Mouse (Mus musculus): Measurements from ENCODE around the gene Sdccag8. TPM values are rescaled to one million over a fixed set of nuclear protein-coding genes. Genes with fewer than 3 reads are reported as not detected.

Sdccag8 gene
- polyA plus RNA-seq, 1 experiment from 2014 or later: 18.7 TPM

DNA sequence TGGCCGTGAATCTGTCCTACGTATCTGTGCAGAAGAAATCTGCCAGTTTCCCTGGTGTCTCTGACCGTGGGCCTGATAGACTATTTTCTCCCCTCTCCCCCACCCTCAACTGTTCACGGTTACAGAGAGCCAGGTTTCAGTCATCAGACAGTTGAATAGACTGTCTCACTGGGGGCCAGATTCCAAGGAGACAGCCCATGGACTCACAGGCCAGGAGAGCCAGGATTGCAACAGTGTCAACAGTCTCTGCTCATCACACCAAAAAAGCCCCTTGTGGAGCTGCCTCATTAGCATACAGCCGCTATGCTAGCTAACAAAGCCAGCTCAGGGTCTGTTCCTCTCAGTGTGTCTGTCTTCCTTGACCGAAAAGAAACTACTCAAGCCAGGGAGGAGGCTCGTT, 179.6 kb downstream of the Sdccag8 start:
- H3K4me2 ChIP-seq (ENCODE audit: low read length): no peak overlapping the region
- no peak for DNase-seq (ENCODE audit: low spot score)
- H3K27ac ChIP-seq (ENCODE audit: low read depth): no peak overlapping the region
- H3K4me3 ChIP-seq (ENCODE audit: low read depth, low read length): no peak overlapping the region
- no peak for ATAC-seq (replicated peaks; ENCODE audit: low FRiP score, low TSS enrichment, low read depth)
- H3K9ac ChIP-seq (ENCODE audit: low read length): no peak overlapping the region
- no peaks in the 10 kb centered on the region for H3K9me3 ChIP-seq (ENCODE audit: control insufficient read depth, low read length)
- peaks cover 18% of the 10 kb centered on the region for H3K4me1 ChIP-seq (replicated peaks; ENCODE audit: control insufficient read depth, insufficient read depth, low read length)
- H3K27me3 ChIP-seq (replicated peaks; ENCODE audit: control insufficient read depth, insufficient read depth, low read length): no peaks in the 10 kb centered on the region
- H3K36me3 ChIP-seq (ENCODE audit: control insufficient read depth, insufficient read depth, low read length): no peaks in the 10 kb centered on the region
- 52% methylated on average over 7 of the region's 7 CpGs for WGBS

DNA sequence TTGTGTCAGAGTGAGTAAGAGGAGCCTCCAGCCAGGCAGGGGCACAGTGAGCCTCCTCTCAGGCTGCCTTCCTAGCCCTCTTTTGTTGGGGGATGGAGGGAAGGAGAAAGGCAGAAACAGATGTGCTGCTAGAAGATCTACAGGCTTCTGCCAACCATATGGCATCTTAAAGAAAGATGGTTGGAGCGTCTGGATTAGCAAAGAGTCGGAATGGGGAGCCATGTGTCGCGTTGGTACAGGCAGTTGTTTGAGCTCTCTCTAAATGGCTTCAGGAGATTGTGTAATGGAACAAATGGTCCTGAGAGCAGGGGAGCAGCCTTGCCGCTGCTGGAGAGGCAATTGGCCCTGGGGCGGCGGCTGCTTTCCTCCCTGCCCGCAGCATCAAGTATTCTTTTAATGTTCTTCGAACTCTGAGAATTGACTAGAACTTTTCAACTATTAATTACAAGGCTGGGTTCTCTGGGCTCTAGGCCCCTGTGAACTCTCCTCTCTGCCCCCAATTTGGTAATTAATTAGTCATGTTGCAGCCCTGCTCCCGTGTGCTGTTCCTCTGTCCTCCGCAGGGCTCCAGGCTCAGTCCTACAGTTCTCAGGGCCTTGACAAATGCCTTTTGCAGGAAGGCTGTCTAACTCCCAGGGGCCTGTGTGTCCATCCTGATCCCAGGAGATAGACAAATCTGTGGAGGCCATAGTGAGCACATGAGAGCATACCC, 180.4 kb downstream of the Sdccag8 start:
- H3K9ac ChIP-seq (ENCODE audit: low read length): no peak overlapping the region
- no peak overlapping the region for H3K4me3 ChIP-seq (ENCODE audit: low read depth, low read length)
- no peak for ATAC-seq (replicated peaks; ENCODE audit: low FRiP score, low TSS enrichment, low read depth)
- H3K4me1 ChIP-seq (replicated peaks; ENCODE audit: control insufficient read depth, insufficient read depth, low read length): peaks cover 21% of the 10 kb centered on the region
- no peak overlapping the region for H3K27ac ChIP-seq (ENCODE audit: low read depth)
- H3K36me3 ChIP-seq (ENCODE audit: control insufficient read depth, insufficient read depth, low read length): no peaks in the 10 kb centered on the region
- H3K27me3 ChIP-seq (replicated peaks; ENCODE audit: control insufficient read depth, insufficient read depth, low read length): no peaks in the 10 kb centered on the region
- DNase-seq (ENCODE audit: low spot score): no peak
- no peaks in the 10 kb centered on the region for H3K9me3 ChIP-seq (ENCODE audit: control insufficient read depth, low read length)
- 47% methylated on average over 11 of the region's 11 CpGs for WGBS
- H3K4me2 ChIP-seq (ENCODE audit: low read length): no peak overlapping the region

DNA sequence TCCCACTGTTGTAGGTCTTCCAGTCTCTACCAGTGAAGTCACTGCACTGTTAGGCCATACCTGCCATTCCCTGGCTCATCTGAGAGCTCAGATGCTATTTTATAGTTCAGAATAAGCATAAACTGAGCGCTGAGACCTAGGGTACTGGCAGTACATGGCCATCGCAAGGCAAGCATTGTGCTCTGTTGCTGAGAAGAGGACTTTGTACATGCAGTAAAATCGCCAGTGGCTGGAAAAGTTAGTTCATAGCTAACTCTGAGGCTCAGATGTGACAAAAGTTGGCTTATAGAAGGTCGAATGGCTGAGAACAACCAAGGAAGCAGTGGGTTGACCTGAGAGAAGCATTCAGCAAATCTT, 180.9 kb downstream of the Sdccag8 start:
- no peaks in the 10 kb centered on the region for H3K36me3 ChIP-seq (ENCODE audit: control insufficient read depth, insufficient read depth, low read length)
- H3K9me3 ChIP-seq (ENCODE audit: control insufficient read depth, low read length): no peaks in the 10 kb centered on the region
- H3K4me1 ChIP-seq (replicated peaks; ENCODE audit: control insufficient read depth, insufficient read depth, low read length): peaks cover 17% of the 10 kb centered on the region
- 73% methylated on average over 4 of the region's 4 CpGs for WGBS
- no peak overlapping the region for H3K4me3 ChIP-seq (ENCODE audit: low read depth, low read length)
- H3K27me3 ChIP-seq (replicated peaks; ENCODE audit: control insufficient read depth, insufficient read depth, low read length): no peaks in the 10 kb centered on the region
- no peak overlapping the region for H3K4me2 ChIP-seq (ENCODE audit: low read length)
- no peak for ATAC-seq (replicated peaks; ENCODE audit: low FRiP score, low TSS enrichment, low read depth)
- H3K27ac ChIP-seq (ENCODE audit: low read depth): no peak overlapping the region
- no peak overlapping the region for H3K9ac ChIP-seq (ENCODE audit: low read length)
- no peak for DNase-seq (ENCODE audit: low spot score)

DNA sequence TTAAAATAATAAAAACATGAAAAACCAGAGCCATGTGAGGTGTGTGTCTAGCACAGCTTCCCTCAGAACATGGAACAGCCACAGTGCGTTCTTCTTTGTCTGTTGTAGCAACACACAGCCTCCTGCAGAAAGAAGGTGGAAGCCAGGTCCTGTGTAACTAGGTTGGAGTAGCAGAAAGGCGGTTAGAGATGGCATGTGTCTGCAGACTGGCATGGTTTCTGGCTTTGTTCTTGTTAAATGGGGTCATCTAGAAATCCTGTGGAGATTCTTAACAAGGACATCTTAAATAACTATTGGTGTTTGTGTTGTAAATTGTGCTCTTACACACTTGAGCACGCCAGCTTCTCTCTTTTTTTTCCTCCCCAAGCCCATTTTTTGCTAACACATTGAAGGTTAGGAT, 181.7 kb downstream of the Sdccag8 start:
- peaks cover 16% of the 10 kb centered on the region for H3K4me1 ChIP-seq (replicated peaks; ENCODE audit: control insufficient read depth, insufficient read depth, low read length)
- H3K9me3 ChIP-seq (ENCODE audit: control insufficient read depth, low read length): no peaks in the 10 kb centered on the region
- no peak for DNase-seq (ENCODE audit: low spot score)
- no peak overlapping the region for H3K4me3 ChIP-seq (ENCODE audit: low read depth, low read length)
- H3K9ac ChIP-seq (ENCODE audit: low read length): no peak overlapping the region
- no peak for ATAC-seq (replicated peaks; ENCODE audit: low FRiP score, low TSS enrichment, low read depth)
- no peak overlapping the region for H3K27ac ChIP-seq (ENCODE audit: low read depth)
- no peak overlapping the region for H3K4me2 ChIP-seq (ENCODE audit: low read length)
- WGBS: 95% methylated on average over 3 of the region's 3 CpGs
- no peaks in the 10 kb centered on the region for H3K36me3 ChIP-seq (ENCODE audit: control insufficient read depth, insufficient read depth, low read length)
- H3K27me3 ChIP-seq (replicated peaks; ENCODE audit: control insufficient read depth, insufficient read depth, low read length): no peaks in the 10 kb centered on the region

DNA sequence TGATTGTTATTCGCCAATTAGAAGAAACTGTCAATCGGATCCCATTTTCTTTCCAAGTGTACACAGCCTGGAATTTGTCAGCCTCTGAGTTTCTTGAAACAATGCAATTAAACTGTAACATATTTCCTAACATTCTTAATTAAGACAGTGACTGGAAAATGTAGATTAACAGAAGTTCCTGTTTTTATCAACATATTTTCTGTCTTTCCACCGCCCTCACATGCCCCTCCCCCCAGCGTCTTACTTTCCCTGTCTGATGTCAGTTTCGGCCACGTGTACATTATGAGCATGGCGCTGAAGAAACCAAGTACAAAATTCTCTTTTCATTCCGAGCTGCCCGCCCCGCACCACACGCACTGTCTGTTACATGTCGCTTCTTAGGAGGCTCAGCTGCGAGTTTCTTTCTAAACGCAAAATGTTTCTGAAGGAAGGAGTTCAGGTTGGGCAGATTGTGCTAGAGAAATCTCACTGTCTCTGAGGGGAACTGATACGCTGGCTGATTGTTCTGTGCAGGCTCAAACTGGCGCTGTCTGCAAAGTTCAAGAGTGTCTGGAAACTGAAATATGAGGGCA, 182.3 kb downstream of the Sdccag8 start:
- DNase-seq (ENCODE audit: low spot score) (peak; percentile 61), ATAC-seq (replicated peaks; ENCODE audit: low FRiP score, low TSS enrichment, low read depth) (no peak)
- Histone ChIP-seq H3K4me2 (ENCODE audit: low read length) (peak overlapping the region; percentile 30; the same call in 1 of the 2 replicates), H3K36me3 (ENCODE audit: control insufficient read depth, insufficient read depth, low read length) (no peaks in the 10 kb centered on the region), H3K27me3 (replicated peaks; ENCODE audit: control insufficient read depth, insufficient read depth, low read length) (no peaks in the 10 kb centered on the region), H3K4me3 (ENCODE audit: low read depth, low read length) (no peak overlapping the region), H3K27ac (ENCODE audit: low read depth) (no peak overlapping the region), H3K9me3 (ENCODE audit: control insufficient read depth, low read length) (no peaks in the 10 kb centered on the region), H3K9ac (ENCODE audit: low read length) (no peak overlapping the region), H3K4me1 (replicated peaks; ENCODE audit: control insufficient read depth, insufficient read depth, low read length) (peaks cover 16% of the 10 kb centered on the region)
- 35% methylated on average over 16 of the region's 16 CpGs for WGBS

DNA sequence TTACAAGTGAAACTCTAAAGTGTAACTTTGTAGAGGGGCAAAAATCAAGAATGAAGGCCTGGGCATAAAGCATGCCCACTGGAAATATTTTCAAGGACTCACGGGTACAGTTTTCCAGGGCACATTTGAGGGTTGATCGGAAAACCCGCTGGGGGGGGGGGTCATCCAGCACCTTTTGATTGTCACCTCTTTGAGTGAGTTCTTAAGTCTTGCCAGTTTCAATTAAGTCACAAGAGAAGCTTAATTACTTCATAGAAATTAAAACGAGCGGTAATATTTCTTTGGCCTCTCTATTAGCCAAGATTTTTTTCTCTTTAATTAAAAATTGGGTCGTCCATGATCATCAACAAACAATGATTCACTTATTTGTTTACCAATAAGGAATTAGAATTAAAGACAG, 182.8 kb downstream of the Sdccag8 start:
- Histone ChIP-seq H3K9me3 (ENCODE audit: control insufficient read depth, low read length) (no peaks in the 10 kb centered on the region), H3K4me3 (ENCODE audit: low read depth, low read length) (no peak overlapping the region), H3K4me1 (replicated peaks; ENCODE audit: control insufficient read depth, insufficient read depth, low read length) (peaks cover 16% of the 10 kb centered on the region), H3K4me2 (ENCODE audit: low read length) (peak overlapping the region; percentile 30; the same call in 1 of the 2 replicates), H3K27me3 (replicated peaks; ENCODE audit: control insufficient read depth, insufficient read depth, low read length) (no peaks in the 10 kb centered on the region), H3K9ac (ENCODE audit: low read length) (no peak overlapping the region), H3K27ac (ENCODE audit: low read depth) (no peak overlapping the region), H3K36me3 (ENCODE audit: control insufficient read depth, insufficient read depth, low read length) (no peaks in the 10 kb centered on the region)
- DNase-seq (ENCODE audit: low spot score) (no peak), ATAC-seq (replicated peaks; ENCODE audit: low FRiP score, low TSS enrichment, low read depth) (no peak; the same call in 1 of the 2 replicates)
- 59% methylated on average over 6 of the region's 6 CpGs for WGBS

DNA sequence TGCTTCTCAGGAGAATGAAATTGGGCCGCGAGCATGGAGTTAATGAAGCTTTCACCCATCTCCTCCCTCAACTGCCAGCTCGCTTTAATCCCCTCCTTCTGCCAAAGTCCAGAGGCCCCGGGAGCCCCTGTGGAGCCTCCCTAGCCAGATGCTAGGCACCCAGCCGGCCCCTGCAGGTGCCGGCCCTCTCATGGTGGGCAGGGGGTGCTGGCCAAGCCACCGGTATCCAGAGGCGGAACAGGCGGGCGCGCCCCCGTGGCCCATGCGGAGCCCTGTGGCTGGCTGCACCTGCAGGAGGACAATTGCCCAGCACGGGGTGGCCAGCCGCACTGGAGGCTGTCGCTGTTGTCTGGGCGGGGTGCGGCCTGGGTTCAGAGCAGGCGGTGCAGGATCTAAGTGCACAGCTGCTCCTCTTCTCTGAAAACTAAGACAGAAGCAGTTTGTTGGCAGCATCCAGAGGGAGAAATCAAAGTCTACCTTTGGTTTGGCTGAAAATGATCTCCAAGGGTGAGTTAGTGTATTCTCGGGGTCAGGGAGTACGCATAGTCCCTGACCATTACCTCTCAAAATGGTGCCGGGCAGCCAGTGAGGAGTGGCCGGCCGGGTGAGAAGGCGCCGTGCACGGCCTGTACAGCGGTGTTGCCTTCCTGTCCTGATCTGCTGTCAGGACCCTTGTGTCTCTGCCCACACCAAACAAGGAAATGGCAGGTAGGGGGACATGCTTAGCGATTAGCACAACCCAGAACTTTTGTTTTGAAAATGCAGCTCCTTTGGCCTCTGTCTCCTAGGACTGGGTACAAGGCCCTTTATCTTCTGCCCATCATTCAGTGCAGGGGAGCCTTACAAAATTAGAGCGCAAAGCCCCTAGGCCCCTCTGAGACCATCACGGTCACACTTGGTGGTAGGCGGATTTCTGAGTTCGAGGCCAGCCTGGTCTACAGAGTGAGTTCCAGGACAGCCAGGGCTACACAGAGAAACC, 183.5 kb downstream of the Sdccag8 start:
- Histone ChIP-seq H3K9ac (ENCODE audit: low read length) (no peak overlapping the region), H3K9me3 (ENCODE audit: control insufficient read depth, low read length) (no peaks in the 10 kb centered on the region), H3K36me3 (ENCODE audit: control insufficient read depth, insufficient read depth, low read length) (no peaks in the 10 kb centered on the region), H3K4me1 (replicated peaks; ENCODE audit: control insufficient read depth, insufficient read depth, low read length) (peaks cover 16% of the 10 kb centered on the region), H3K27me3 (replicated peaks; ENCODE audit: control insufficient read depth, insufficient read depth, low read length) (no peaks in the 10 kb centered on the region), H3K27ac (ENCODE audit: low read depth) (no peak overlapping the region), H3K4me3 (ENCODE audit: low read depth, low read length) (no peak overlapping the region), H3K4me2 (ENCODE audit: low read length) (peak overlapping the region; percentile 26; the same call in 1 of the 2 replicates)
- peak; percentile 78 for ATAC-seq (replicated peaks; ENCODE audit: low FRiP score, low TSS enrichment, low read depth)
- 58% methylated on average over 33 of the region's 33 CpGs for WGBS
- DNase-seq (ENCODE audit: low spot score): peak; percentile 71

DNA sequence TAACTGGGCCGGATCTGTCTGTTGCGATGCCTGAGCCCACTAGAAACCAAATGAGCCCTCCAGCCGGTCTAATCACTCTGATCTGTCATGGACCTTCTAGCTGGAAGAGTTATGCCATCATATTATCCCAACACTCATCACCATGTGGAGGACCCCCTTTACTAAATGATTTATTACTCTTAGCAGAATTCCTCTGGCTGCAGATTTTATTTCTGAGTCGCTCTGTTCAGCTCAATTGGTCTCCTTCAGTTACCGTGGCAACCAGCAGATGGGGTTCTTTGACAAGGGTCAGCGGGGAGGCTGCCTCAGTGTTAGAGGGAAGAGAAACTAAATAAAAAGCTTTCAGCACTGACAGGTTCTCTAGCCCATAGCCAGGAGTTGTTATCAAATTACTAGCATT, 184.6 kb downstream of the Sdccag8 start:
- DNase-seq (ENCODE audit: low spot score): no peak
- ATAC-seq (replicated peaks; ENCODE audit: low FRiP score, low TSS enrichment, low read depth): no peak; the same call in 1 of the 2 replicates

More for the DNA sequence above, 184.6 kb downstream of the Sdccag8 start:
- Histone ChIP-seq H3K4me2 (ENCODE audit: low read length) (no peak overlapping the region), H3K27me3 (replicated peaks; ENCODE audit: control insufficient read depth, insufficient read depth, low read length) (no peaks in the 10 kb centered on the region), H3K9ac (ENCODE audit: low read length) (no peak overlapping the region), H3K4me1 (replicated peaks; ENCODE audit: control insufficient read depth, insufficient read depth, low read length) (peaks cover 17% of the 10 kb centered on the region), H3K4me3 (ENCODE audit: low read depth, low read length) (no peak overlapping the region), H3K27ac (ENCODE audit: low read depth) (no peak overlapping the region), H3K36me3 (ENCODE audit: control insufficient read depth, insufficient read depth, low read length) (no peaks in the 10 kb centered on the region), H3K9me3 (ENCODE audit: control insufficient read depth, low read length) (no peaks in the 10 kb centered on the region)
- WGBS: 39% methylated on average over 6 of the region's 6 CpGs
